Mouse (Mus musculus): ENCODE results near the gene Anxa5. TPM values are rescaled to one million over a fixed set of nuclear protein-coding genes. Genes with fewer than 3 reads are reported as not detected.

Anxa5 gene
- polyA plus RNA-seq, 1 experiment from 2014 or later: 57.5 TPM

DNA sequence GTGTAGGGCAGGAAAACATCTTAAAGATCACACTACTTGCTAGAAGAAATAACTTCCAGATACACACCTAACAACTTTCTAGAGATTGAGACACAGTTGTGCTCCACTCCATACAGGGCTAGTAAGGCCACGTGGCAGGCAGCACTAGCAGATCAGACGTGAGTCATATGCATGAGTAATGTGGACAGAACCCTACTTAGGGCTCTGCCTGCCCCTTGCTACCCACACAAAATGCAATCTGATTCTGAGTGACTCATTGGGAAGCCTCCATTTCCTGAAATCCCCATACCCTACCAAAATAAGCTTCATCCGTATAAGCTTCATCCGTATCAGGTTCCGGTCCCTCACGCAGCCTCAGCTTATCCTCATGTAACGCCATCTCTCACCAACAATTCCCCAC lies 8.1 kb downstream of the Anxa5 start:
- Histone ChIP-seq H3K36me3 (no peaks in the 10 kb centered on the region), H3K9ac (replicated peaks) (no peak overlapping the region), H3K27me3 (no peaks in the 10 kb centered on the region), H3K4me3 (replicated peaks) (no peak overlapping the region), H3K9me3 (no peaks in the 10 kb centered on the region), H3K4me2 (replicated peaks) (no peak overlapping the region), H3K4me1 (replicated peaks) (no peaks in the 10 kb centered on the region), H3K27ac (no peak overlapping the region)
- ATAC-seq: no peak
- 92% methylated on average over 7 of the region's 7 CpGs for WGBS

DNA sequence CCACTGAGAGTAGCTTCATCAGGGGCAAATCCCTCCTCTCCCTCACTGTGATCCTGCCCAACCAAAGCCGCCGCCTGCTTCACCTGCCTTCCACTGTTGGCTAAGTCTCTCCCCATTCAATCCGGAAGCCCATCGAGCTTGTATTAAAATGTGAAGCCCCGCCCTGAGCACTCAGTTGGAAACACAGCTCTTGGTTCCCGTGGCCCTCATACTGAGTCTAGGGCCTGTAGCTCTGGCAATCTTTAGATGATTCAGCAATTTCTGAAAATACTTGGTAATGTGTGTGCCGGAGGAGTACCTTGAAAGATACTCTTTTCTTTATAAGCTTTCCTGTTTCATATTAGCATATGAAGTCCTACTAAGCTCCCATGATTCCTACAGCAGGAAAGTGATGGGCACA lies 10.2 kb downstream of the Anxa5 start:
- no peaks in the 10 kb centered on the region for H3K36me3 ChIP-seq
- H3K27me3 ChIP-seq: no peaks in the 10 kb centered on the region
- no peak overlapping the region for H3K4me2 ChIP-seq (replicated peaks)
- H3K27ac ChIP-seq: no peak overlapping the region
- H3K9ac ChIP-seq (replicated peaks): no peak overlapping the region
- no peaks in the 10 kb centered on the region for H3K9me3 ChIP-seq
- H3K4me1 ChIP-seq (replicated peaks): no peaks in the 10 kb centered on the region
- no peak overlapping the region for H3K4me3 ChIP-seq (replicated peaks)
- WGBS: 55% methylated on average over 7 of the region's 7 CpGs
- ATAC-seq: no peak

DNA sequence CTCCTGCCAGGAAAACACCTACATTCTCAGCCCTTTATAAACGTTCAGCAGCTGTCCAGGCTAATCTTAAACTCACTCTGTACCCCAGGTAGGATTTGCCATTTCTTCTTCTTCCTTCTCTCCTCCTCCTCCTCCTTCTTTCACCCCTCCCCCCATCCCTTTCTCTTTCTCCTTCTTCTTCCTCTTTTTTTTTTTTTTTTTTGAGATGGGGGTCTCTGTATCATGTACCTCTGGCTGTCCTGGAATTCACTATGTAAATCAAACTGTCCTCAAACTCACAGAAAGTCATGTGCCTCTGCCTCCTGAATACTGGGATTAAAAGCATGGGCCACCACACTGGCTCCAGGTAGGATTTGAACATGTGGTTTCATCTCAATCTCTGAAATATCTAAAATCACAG lies 13.3 kb downstream of the Anxa5 start:
- ATAC-seq: no peak
- no peaks in the 10 kb centered on the region for H3K36me3 ChIP-seq
- WGBS: 30% methylated on average over 1 of the region's 1 CpGs
- H3K4me3 ChIP-seq (replicated peaks): no peak overlapping the region
- no peaks in the 10 kb centered on the region for H3K27me3 ChIP-seq
- H3K27ac ChIP-seq: no peak overlapping the region
- H3K4me1 ChIP-seq (replicated peaks): no peaks in the 10 kb centered on the region
- H3K9ac ChIP-seq (replicated peaks): no peak overlapping the region
- no peaks in the 10 kb centered on the region for H3K9me3 ChIP-seq
- no peak overlapping the region for H3K4me2 ChIP-seq (replicated peaks)

DNA sequence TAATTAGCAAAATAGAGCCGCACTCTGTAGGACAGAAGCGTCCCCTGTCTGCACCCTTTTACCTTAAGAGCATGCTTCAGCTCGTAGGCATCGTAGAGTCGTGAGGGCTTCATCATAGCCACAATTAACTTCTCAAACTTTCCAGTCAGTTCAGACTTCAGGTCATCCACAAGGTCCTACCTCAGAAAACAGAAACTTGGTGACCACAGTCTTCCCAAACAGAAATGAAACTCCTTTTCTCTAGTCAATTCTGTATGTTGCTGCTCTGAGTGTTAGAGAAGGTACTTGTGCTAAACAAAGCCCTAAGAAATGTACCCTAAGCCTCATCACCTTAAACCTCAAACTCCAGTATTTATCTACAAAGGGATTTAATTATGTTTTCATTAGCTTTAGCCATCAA lies 13.9 kb downstream of the Anxa5 start:
- Histone ChIP-seq H3K4me3 (replicated peaks) (no peak overlapping the region), H3K36me3 (no peaks in the 10 kb centered on the region), H3K9me3 (no peaks in the 10 kb centered on the region), H3K4me1 (replicated peaks) (no peaks in the 10 kb centered on the region), H3K27ac (no peak overlapping the region), H3K27me3 (no peaks in the 10 kb centered on the region), H3K4me2 (replicated peaks) (no peak overlapping the region), H3K9ac (replicated peaks) (no peak overlapping the region)
- ATAC-seq: no peak
- WGBS: 87% methylated on average over 5 of the region's 5 CpGs

DNA sequence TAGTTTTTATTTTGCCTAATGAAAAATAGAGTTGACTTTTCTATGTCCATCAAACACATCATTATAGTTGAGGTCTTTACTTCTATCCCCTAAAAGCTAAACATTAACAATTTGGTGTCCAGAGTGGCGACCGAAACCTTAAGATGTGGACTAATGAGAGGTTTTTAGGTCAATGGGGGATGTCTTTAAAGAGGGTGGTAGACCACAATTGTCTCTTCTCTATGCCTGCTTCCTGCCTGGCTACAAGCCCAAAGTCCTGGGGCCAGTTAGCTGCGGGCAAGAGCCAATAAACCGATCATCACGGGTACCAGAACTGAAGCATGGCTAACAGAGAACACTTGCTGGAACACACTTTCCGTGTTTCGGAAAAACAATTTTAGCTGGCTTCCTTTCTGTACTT lies 15.0 kb downstream of the Anxa5 start:
- Histone ChIP-seq H3K9ac (replicated peaks) (no peak overlapping the region), H3K9me3 (no peaks in the 10 kb centered on the region), H3K27ac (no peak overlapping the region), H3K4me1 (replicated peaks) (no peaks in the 10 kb centered on the region), H3K4me3 (replicated peaks) (no peak overlapping the region), H3K27me3 (no peaks in the 10 kb centered on the region), H3K36me3 (no peaks in the 10 kb centered on the region), H3K4me2 (replicated peaks) (no peak overlapping the region)
- 94% methylated on average over 7 of the region's 7 CpGs for WGBS
- ATAC-seq: no peak

DNA sequence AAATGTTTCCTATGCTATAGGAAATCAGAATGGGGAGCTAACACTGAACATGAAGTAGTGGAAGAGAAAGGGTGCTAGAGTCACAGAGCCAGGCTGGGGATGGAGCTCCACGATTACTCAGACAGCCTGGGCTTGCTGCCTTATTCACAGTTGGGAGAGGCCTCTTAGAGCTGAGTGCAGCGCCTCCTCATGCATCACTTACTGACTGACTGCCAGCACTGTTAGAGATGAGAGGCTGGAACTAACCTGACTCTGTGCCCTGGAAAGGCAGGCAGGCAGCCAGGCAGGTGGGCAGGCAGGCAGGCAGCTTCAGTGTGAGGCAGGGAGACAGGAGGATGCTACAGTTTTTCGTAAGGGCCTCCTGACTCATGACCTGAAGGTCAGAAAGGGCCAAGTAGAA lies 20.1 kb downstream of the Anxa5 start:
- no peak for ATAC-seq
- H3K36me3 ChIP-seq: no peaks in the 10 kb centered on the region
- H3K27ac ChIP-seq: no peak overlapping the region
- H3K4me2 ChIP-seq (replicated peaks): no peak overlapping the region
- WGBS: 87% methylated on average over 3 of the region's 3 CpGs
- H3K27me3 ChIP-seq: no peaks in the 10 kb centered on the region
- H3K4me1 ChIP-seq (replicated peaks): no peaks in the 10 kb centered on the region
- no peak overlapping the region for H3K4me3 ChIP-seq (replicated peaks)
- no peak overlapping the region for H3K9ac ChIP-seq (replicated peaks)
- no peaks in the 10 kb centered on the region for H3K9me3 ChIP-seq

DNA sequence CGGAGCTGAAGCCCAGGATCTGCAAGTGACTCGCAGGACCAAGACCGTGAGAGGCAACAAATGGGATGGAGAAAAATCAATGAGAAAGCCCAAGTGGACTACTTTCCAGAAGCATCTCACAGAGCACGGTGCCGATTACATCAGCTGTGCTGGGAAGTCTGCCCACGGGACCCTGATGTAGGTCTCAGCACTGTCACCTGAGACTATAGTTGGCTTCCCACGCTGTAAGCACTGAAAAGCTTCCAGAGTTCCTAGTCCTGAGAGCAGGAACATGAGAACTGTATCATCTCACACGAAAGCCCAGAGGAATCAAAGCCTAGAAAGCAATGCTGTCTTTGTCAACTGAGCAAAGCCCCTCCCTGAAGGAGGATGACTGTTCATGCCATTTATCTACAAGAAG lies 20.6 kb downstream of the Anxa5 start:
- Histone ChIP-seq H3K27me3 (no peaks in the 10 kb centered on the region), H3K4me2 (replicated peaks) (no peak overlapping the region), H3K9ac (replicated peaks) (no peak overlapping the region), H3K36me3 (no peaks in the 10 kb centered on the region), H3K4me1 (replicated peaks) (no peaks in the 10 kb centered on the region), H3K9me3 (no peaks in the 10 kb centered on the region), H3K27ac (no peak overlapping the region), H3K4me3 (replicated peaks) (no peak overlapping the region)
- no peak for ATAC-seq
- WGBS: 95% methylated on average over 8 of the region's 8 CpGs

DNA sequence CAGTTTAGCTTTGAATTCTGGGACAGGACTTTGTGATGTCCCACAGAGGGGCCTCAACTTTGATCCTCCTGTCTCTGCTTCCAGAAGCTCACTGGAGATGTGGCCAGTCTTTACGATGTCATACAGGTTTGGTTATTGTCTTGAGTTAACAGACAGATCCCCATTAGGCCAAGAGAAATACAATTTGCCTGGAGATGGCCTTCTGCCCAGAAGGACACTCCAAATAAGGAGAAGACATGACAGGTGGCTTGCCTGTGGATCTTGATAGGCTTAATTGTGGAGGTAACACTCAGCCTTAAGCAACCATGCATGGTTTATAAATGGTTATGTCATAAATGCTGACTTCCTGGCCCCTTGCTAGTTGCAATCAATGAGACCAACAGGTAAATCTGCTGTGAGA lies 23.2 kb downstream of the Anxa5 start:
- Histone ChIP-seq H3K4me3 (replicated peaks) (no peak overlapping the region), H3K27ac (no peak overlapping the region), H3K9ac (replicated peaks) (no peak overlapping the region), H3K9me3 (no peaks in the 10 kb centered on the region), H3K4me2 (replicated peaks) (no peak overlapping the region), H3K27me3 (no peaks in the 10 kb centered on the region), H3K36me3 (no peaks in the 10 kb centered on the region), H3K4me1 (replicated peaks) (no peaks in the 10 kb centered on the region)
- WGBS: 97% methylated on average over 1 of the region's 1 CpGs
- ATAC-seq: no peak

DNA sequence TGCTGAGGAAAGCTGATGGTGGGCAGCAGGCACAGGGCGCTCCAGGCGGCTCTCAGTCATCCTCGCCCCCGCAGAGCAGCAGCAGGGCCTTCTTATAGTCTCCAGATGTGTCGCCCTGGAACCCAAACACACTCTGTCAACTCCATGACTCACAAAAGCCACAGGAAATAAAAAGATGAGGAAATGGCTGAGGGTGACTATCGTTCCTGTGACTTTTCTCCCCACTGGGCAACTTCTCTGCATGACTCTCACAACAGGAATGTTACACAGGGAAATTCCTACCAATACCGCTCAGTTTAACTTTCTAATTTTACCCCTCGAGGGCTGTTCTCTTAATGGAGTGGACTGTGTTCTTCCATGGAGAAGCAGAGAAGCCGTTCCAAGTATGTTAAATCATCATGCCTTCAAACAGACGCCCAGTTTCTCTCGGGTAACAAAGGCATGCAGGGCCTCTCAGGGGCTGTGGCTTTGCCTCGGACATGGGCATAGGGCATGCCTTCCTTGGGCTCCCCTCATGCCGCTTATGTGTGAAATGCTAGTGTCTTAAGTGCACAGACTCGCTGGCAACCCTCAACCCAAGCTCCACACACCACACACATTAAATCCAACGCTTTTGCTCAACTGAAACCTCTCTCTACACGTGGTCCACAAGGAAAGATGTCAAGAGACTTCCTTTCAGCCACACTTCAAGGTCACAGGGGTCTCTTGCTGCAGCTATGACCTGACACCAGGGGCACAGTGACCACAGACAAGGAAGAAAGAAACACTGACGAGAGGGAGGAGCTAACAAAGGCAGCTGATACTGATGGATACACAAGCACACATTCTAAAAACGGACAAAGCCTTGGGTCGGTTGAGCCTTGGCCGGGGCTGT lies 26.2 kb downstream of the Anxa5 start:
- 47% methylated on average over 20 of the region's 20 CpGs for WGBS
- Histone ChIP-seq H3K4me2 (replicated peaks) (no peak overlapping the region), H3K9ac (replicated peaks) (no peak overlapping the region), H3K27ac (no peak overlapping the region), H3K4me3 (replicated peaks) (no peak overlapping the region), H3K9me3 (no peaks in the 10 kb centered on the region), H3K4me1 (replicated peaks) (no peaks in the 10 kb centered on the region), H3K27me3 (no peaks in the 10 kb centered on the region), H3K36me3 (no peaks in the 10 kb centered on the region)
- ATAC-seq: no peak

DNA sequence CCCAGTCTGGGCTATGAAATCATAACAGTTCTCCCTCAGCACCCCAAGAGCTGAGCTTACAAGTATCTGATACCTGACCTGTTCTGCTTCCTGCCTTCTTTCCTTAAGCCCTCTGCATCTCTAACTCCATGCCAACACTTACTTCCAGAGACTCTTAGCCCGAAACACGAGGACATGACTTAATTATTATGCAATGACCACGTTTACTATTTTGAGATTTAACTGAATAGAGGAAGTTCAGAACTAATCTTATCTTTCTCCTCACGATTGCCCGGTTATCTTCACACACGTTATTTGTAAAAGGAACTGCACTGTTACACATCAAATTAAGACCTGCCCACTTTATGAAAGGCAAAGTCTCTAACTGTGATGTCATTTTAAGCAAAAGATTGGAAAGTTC lies 28.8 kb downstream of the Anxa5 start:
- Histone ChIP-seq H3K9me3 (no peaks in the 10 kb centered on the region), H3K9ac (replicated peaks) (no peak overlapping the region), H3K27ac (no peak overlapping the region), H3K27me3 (no peaks in the 10 kb centered on the region), H3K36me3 (no peaks in the 10 kb centered on the region), H3K4me1 (replicated peaks) (no peaks in the 10 kb centered on the region), H3K4me2 (replicated peaks) (no peak overlapping the region), H3K4me3 (replicated peaks) (no peak overlapping the region)
- WGBS: 78% methylated on average over 6 of the region's 6 CpGs
- ATAC-seq: no peak

DNA sequence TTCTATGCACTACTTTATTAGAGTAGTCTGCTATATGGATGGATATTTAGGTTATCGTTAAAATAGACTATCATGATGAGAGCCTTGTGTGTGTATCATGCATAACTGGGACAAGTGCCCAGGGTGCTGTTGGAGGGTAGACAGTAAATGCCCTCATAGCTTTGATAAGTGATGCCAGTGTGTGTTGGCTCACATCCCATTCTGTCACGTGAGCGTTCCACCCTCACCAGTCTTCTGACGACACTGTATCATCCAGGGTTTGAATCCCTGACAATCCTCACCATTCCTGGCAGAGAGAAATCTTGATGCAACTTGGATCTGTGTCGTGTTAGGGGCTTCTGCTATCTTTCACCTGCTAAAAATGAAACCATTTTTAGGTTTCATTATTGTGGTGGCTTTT lies 29.2 kb downstream of the Anxa5 start:
- no peaks in the 10 kb centered on the region for H3K9me3 ChIP-seq
- no peak for ATAC-seq
- H3K27me3 ChIP-seq: no peaks in the 10 kb centered on the region
- H3K9ac ChIP-seq (replicated peaks): no peak overlapping the region
- no peak overlapping the region for H3K27ac ChIP-seq
- H3K4me3 ChIP-seq (replicated peaks): no peak overlapping the region
- no peaks in the 10 kb centered on the region for H3K36me3 ChIP-seq
- H3K4me1 ChIP-seq (replicated peaks): no peaks in the 10 kb centered on the region
- 78% methylated on average over 5 of the region's 5 CpGs for WGBS
- H3K4me2 ChIP-seq (replicated peaks): no peak overlapping the region

DNA sequence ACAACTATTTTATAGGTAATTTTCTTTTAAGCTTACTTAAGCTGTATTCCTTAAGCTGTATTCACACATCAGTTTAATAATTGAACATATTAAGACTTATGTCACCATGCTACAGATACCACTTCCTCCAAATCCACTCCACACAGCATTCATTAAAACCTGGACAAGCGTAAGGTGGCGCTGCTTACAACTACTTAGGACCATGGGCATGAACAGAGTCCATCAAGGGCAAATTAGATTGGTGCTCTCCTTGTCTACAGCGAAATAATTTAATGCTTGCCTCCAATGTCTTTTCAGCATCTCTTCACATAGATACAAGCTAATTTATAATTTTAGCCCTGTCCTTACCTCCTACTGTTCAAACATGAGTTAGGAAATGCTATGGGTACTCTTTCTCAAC lies 29.7 kb downstream of the Anxa5 start:
- Histone ChIP-seq H3K4me2 (replicated peaks) (no peak overlapping the region), H3K9ac (replicated peaks) (no peak overlapping the region), H3K4me3 (replicated peaks) (no peak overlapping the region), H3K4me1 (replicated peaks) (no peaks in the 10 kb centered on the region), H3K36me3 (no peaks in the 10 kb centered on the region), H3K27me3 (no peaks in the 10 kb centered on the region), H3K9me3 (no peaks in the 10 kb centered on the region), H3K27ac (no peak overlapping the region)
- ATAC-seq: no peak
- WGBS: 91% methylated on average over 3 of the region's 3 CpGs

DNA sequence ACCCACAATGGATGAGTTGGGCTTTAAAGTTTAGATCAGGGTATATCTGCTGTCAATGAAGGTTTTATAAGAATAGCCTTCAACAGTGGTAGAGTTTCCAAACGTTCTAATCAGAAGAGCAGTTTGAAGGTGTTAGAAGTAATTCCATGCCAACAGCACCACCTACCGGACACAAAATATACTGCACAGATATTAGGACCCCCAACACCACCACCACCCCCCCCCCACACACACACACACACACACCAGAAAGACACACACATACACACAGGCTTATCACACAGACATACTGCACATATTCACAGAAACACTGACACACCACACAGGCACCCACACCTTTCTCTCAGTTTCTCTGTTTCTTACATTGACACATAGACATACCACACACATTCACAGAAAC lies 33.3 kb downstream of the Anxa5 start:
- WGBS: 0% methylated on average over 2 of the region's 2 CpGs
- Histone ChIP-seq H3K36me3 (no peaks in the 10 kb centered on the region), H3K27ac (no peak overlapping the region), H3K4me2 (replicated peaks) (no peak overlapping the region), H3K4me1 (replicated peaks) (no peaks in the 10 kb centered on the region), H3K4me3 (replicated peaks) (no peak overlapping the region), H3K9ac (replicated peaks) (no peak overlapping the region), H3K9me3 (no peaks in the 10 kb centered on the region), H3K27me3 (no peaks in the 10 kb centered on the region)
- ATAC-seq: peak; percentile 78
